Mouse (Mus musculus): Measurements from ENCODE around the gene Ankrd31.

DNA sequence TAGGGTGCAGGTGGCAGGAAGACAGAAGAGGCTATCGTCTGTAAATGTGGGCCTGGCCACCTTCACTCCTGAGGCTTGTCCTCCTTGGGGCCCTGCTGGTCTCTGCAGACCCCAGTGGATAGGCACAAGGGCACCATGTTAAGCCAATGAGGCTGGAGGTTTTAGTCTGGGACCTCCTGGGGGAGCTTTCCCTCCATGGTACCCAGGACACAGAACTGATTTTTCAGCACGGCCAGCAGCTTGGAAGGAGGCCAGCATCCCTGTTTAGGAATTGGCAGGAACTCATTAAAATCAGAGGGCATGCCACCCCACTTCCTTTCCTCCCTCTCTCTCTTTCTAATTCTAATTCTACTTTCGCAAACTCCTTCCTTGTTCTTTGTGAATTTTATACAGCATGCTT, 195.5 kb downstream of the Ankrd31 start:
- TF ChIP-seq CTCF (IDR thresholded peaks at IDR 0.05; ENCODE audit: control insufficient read depth, insufficient read depth, low read length): no peak
- no peak for TF ChIP-seq POLR2A (IDR thresholded peaks at IDR 0.05; ENCODE audit: borderline replicate concordance, control insufficient read depth, low read depth, low read length)
